Mouse (Mus musculus): ENCODE data around the gene Msl1.
A peak's percentile ranks its signal among the peaks of the same experiment; 100 is the strongest.
"Not testable (repeated sequence)": the region's sequence is repeated elsewhere in the genome, so short reads cannot be mapped to it uniquely, and the experiment has no call there.

Gene Msl1

GRCm38 (mm10) chr11:98795714-98796514 lies 598 bp downstream of the Msl1 start:
- DNase-seq (ENCODE audit: extremely low read depth, low read depth): no peak

DNA sequence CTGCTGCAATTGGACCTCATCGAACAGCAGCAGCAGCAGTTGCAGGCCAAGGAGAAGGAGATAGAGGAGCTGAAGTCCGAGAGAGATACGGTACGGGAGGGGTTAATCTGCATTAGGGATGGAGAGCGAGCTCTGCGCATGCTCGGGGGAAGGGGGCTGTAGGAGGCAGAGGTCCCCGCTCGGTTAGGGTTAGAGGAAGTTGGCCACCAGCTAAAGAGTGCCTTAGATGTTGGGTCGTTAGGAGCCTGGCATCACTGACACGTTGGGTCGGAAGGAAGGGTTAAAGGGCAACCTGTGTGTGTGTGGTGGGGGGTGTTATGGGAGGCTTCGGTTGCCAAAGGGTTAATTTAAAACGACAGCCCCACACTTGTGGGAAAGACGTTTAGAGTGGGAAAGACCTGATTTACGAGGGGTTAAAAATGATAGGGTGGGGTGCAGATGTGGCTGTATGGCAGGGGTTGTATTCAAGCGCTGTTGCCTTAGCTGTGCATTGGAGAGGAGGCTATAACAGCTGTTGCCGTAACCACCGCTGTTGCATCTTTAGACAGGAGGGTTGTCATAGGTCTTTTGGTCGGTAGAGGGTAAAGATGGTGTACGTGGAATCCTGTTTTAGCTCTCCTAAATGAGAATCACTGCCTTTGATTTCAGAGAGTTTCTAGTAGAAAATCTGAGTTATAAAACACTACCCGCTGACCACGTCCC lies 1.4 kb downstream of the Msl1 start:
- peak; percentile 74 for DNase-seq (ENCODE audit: extremely low read depth, low read depth)

GRCm38 (mm10) chr11:98797306-98797705 lies 2.0 kb downstream of the Msl1 start:
- DNase-seq (ENCODE audit: extremely low read depth, low read depth): no peak

DNA sequence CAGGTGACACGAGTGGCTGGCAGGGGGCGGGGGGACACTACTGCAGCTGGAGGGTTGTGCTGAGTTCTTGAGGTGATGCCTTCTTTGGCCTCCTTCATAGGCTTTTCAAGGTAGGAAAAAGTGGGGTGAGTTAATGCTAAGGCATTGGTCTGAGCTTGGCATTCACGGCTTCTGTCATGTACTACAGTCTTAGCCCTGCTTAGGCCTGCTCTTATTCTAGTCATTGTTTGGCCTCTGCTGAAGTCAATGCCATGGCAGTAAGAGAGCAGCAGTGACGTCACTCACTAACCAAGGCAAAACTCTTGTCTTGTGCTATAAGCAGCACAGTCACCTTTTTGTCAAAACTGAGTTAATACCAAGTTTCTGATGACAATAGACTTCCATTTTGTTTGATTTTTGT lies 2.6 kb downstream of the Msl1 start:
- no peak for DNase-seq (ENCODE audit: extremely low read depth, low read depth)

DNA sequence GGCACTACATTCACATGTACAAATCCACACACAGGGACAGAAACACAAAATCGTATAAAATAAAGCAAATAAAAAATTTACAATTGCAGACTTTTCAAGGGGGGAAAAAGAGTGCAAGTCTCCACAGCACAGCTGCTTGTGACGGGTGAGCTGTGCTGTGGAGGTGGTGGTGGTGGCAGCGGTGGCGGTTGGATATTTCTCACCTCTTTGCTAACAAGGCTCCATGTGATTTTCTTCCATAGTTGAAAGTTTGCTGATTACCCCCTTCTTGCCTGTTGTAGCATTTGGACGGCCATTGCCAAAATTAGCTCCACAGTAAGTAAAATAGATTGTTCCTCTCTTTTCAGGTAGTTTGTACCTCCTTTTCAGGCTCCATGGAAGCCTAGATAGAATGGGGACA lies 9.3 kb downstream of the Msl1 start, which contains the start of gene Casc3:
TSS of gene Casc3 (plus strand) at position 301 of the 400 bp plus-strand sequence.
- no peak for DNase-seq (ENCODE audit: extremely low read depth, low read depth)

DNA sequence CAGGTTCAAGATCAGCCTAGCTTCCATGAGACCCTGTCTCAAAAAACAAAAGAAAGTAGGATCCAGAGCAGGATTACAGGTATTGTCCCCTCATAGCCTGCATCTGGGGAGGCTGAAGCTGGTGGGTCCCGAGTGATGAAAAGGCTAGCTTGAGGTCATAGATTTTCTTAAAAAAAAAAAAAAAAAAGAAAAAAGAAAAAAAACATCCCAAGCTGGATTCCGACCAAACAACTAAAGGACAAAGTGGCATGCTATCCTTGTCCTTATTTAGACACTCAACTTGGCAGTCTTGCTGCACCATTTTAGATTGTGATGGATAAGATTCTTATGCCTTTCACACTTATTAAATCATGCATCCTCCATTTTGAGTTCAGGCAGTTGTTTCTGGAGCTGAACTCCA lies 13.1 kb downstream of the Msl1 start:
- DNase-seq (ENCODE audit: extremely low read depth, low read depth): no peak

GRCm38 (mm10) chr11:98809457-98810290 lies 14.4 kb downstream of the Msl1 start:
- peak; percentile 87 for DNase-seq (ENCODE audit: extremely low read depth, low read depth)

GRCm38 (mm10) chr11:98810686-98811085 lies 15.4 kb downstream of the Msl1 start:
- DNase-seq (ENCODE audit: extremely low read depth, low read depth): no peak

- peak; percentile 75 for DNase-seq (ENCODE audit: extremely low read depth, low read depth)
Measured at GRCm38 (mm10) chr11:98816706-98817239, 21.5 kb downstream of the Msl1 start.

- no peak for DNase-seq (ENCODE audit: extremely low read depth, low read depth)
Measured at GRCm38 (mm10) chr11:98820968-98821367, 25.7 kb downstream of the Msl1 start.

- not testable (repeated sequence) for DNase-seq (ENCODE audit: extremely low read depth, low read depth)
Measured at GRCm38 (mm10) chr11:98826071-98826470, 30.8 kb downstream of the Msl1 start.

DNA sequence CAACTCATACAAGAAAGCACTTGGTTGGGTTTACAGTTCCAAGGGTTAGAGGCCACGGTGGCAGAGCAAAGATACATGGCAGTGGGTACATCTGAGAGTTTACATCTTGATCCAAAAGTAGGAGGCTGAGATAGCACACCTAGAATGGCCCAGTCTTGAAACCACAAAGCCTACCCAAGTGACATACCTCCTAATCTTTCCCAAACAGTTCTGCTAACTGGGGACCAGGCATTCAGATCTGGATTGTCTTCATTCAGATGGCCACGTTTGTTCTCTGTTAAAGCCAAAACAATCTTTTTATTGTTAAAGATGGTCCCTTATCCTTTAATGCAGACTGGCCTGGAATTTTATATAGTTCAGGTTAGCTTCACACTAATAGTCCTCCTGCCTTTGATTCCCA lies 32.6 kb downstream of the Msl1 start:
- DNase-seq (ENCODE audit: extremely low read depth, low read depth): no peak

- DNase-seq (ENCODE audit: extremely low read depth, low read depth): no peak
Measured at GRCm38 (mm10) chr11:98829091-98829775, 33.9 kb downstream of the Msl1 start.

DNA sequence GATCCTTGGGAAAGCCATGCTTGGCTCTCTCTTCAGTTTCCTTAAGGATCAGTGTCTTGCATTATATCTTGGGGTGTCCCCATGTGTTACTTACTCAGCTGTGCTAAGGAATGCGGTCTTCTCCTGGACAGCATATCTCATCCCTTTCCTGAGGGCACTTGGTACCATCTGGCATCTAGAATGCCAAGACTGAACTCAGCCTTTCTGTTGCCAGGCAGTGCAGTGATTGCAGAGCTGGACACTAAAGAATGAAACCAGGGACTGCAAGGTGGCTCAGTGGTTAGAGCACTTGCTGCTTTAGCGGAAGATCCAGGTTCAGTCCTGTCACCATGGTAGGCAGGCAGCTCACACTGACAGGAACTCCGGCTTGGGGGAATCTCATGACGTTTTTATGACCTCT lies 34.6 kb downstream of the Msl1 start:
- no peak for DNase-seq (ENCODE audit: extremely low read depth, low read depth)

- DNase-seq (ENCODE audit: extremely low read depth, low read depth): no peak
Measured at GRCm38 (mm10) chr11:98835296-98835695, 40.0 kb downstream of the Msl1 start.

DNA sequence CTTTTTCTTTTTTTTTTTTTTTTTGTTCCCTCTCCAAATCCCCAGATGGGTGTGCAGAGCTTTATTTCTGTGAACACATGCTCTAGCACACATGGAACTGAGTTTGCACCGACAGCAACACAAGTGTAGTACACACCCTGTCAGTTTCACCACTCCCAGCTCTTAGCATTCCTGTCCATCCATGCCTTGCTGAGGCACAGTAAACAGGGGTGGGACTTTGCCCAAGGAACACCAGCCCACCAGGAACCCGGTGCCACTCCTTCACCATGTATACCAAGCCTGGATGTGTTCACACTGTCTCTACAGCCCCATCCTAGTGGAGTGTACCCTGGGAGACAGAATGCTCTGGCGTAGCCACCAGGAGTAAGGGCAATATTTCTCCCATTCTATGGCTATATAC lies 40.4 kb downstream of the Msl1 start:
- no peak for DNase-seq (ENCODE audit: extremely low read depth, low read depth)

- no peak for DNase-seq (ENCODE audit: extremely low read depth, low read depth)
Measured at GRCm38 (mm10) chr11:98836128-98836527, 40.8 kb downstream of the Msl1 start.

DNA sequence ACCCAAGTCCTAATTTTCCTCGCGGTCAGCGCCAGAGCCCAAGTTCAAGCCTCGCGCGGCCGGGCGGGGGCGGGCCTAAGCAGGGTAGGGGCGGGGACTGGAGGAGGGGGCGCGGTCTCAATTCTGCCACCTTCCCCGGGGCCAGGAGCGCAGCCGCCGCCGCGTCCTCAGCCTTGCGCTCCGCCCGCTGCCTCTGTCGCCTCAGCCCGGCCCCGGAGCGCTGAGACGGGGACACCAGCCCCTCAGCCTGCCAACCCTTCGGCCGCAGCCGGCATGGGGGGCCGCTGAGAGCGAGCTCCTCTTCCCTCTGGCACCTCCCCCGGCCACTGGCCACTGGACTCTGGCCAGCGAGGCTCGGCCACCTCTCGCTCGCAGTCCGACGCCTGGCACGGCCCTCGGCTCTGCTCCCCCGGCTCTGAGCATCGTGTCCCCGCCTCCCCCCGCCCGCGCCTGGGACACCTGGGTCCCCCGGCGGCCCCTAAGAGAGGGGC lies 41.4 kb downstream of the Msl1 start, which contains the start of gene Rapgefl1:
TSS of gene Rapgefl1 (plus strand) at position 135 of the 491 bp plus-strand sequence.
- peak; percentile 21 for DNase-seq (ENCODE audit: extremely low read depth, low read depth)

DNA sequence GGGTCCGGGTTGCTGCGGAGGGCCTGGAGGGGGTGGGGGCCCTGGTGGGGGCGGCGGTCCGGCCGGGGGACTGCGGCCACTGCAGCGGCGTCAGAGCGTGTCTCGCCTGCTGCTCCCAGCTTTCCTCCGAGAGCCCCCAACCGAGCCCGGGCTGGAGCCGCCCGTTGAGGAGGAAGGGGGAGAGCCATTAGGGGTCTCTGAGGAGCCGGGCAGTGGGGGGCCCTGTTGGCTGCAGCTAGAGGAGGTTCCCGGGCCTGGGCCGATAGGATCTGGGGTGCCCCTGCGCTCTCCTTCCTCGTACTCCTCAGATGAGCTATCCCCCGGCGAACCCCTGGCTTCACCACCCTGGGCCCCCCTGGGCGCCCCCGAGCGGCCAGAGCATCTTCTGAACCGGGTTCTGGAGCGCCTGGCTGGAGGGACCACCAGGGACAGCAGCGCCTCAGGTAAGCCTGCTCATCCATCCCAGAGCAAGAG lies 42.0 kb downstream of the Msl1 start:
- no peak for DNase-seq (ENCODE audit: extremely low read depth, low read depth)

GRCm38 (mm10) chr11:98837917-98838316 lies 42.6 kb downstream of the Msl1 start:
- no peak for DNase-seq (ENCODE audit: extremely low read depth, low read depth)

DNA sequence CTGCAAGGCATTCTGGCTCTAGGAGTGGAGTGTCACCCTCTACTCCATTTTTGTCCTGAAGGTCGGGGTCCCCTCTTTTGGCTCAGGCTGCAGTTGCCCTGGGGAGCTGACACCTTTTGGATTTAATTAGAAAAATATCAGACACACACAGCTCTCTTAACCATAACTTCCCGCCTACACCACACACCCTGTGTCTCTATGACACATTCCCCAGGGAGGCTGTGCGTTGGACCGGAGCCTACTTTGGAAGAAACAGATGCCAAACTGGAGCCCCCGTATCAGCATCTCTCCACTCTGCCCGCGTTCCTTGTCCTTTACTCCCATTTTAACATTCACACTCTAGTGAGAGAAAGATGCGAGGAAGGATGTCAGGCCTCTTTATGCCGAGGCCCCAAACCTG lies 43.2 kb downstream of the Msl1 start:
- no peak for DNase-seq (ENCODE audit: extremely low read depth, low read depth)

All from MEL-GATA-1-ER (cell line).